Mouse (Mus musculus): ENCODE data around the gene Cdh26.

The Cdh26 gene

GRCm38 (mm10) chr2:178507379-178508014, 77.2 kb downstream of the Cdh26 start:
- peak; percentile 80 for DNase-seq (ENCODE audit: low read depth, low spot score)

GRCm38 (mm10) chr2:178508279-178508678, 77.9 kb downstream of the Cdh26 start:
- no peak for DNase-seq (ENCODE audit: low read depth, low spot score)

GRCm38 (mm10) chr2:178513043-178513442, 82.7 kb downstream of the Cdh26 start:
- peak; percentile 20 for DNase-seq (ENCODE audit: low read depth, low spot score)

GRCm38 (mm10) chr2:178513636-178514071, 83.3 kb downstream of the Cdh26 start:
- no peak for DNase-seq (ENCODE audit: low read depth, low spot score)

- DNase-seq (ENCODE audit: low read depth, low spot score): no peak
Measured at GRCm38 (mm10) chr2:178516421-178516820, 86.1 kb downstream of the Cdh26 start.

GRCm38 (mm10) chr2:178516941-178517340, 86.6 kb downstream of the Cdh26 start:
- no peak for DNase-seq (ENCODE audit: low read depth, low spot score)

GRCm38 (mm10) chr2:178519321-178519720, 89.0 kb downstream of the Cdh26 start:
- DNase-seq (ENCODE audit: low read depth, low spot score): no peak

GRCm38 (mm10) chr2:178520216-178520615, 89.9 kb downstream of the Cdh26 start:
- no peak for DNase-seq (ENCODE audit: low read depth, low spot score)

- no peak for DNase-seq (ENCODE audit: low read depth, low spot score)
Measured at GRCm38 (mm10) chr2:178522331-178522730, 92.0 kb downstream of the Cdh26 start.

- DNase-seq (ENCODE audit: low read depth, low spot score): no peak
Measured at GRCm38 (mm10) chr2:178522786-178523185, 92.5 kb downstream of the Cdh26 start.

GRCm38 (mm10) chr2:178526776-178527175, 96.4 kb downstream of the Cdh26 start:
- no peak for DNase-seq (ENCODE audit: low read depth, low spot score)

- DNase-seq (ENCODE audit: low read depth, low spot score): no peak
Measured at GRCm38 (mm10) chr2:178531226-178531625, 100.9 kb downstream of the Cdh26 start.

- DNase-seq (ENCODE audit: low read depth, low spot score): no peak
Measured at GRCm38 (mm10) chr2:178536574-178536973, 106.2 kb downstream of the Cdh26 start.
